Mouse (Mus musculus) kidney, postnatal 0 days (tissue): ENCODE data around the gene Rpap3. TPM values are rescaled to one million over a fixed set of nuclear protein-coding genes. Genes with fewer than 3 reads are reported as not detected.

ENCODE experiments used
- ATAC-seq: fragments of 200-750 bp; cut with Nextera tagmentation; replicated peaks from 2 replicates; pipeline ENCODE4 v1.8.0; 2017; ENCODE audit warnings: low read depth, moderate number of reproducible peaks, moderate TSS enrichment, moderate library complexity; ENCODE audit not compliant: low FRiP score
- DNase-seq: peaks from one replicate; pipeline ENCODE4 v3.0.0-alpha.2; 2016; ENCODE audit warnings: low spot score
- H3K27ac ChIP-seq: fragments of 300-500 bp; sonication (generic); 2 replicates; pipeline ENCODE4 v1.5.1; 2014; ENCODE audit warnings: mild to moderate bottlenecking
- H3K27me3 ChIP-seq: fragments of 300-500 bp; sonication (generic); 2 replicates; pipeline ENCODE4 v1.6.1; 2014; ENCODE audit warnings: low read length, mixed read lengths; ENCODE audit not compliant: insufficient read depth
- H3K36me3 ChIP-seq: fragments of 300-500 bp; sonication (generic); 2 replicates; pipeline ENCODE4 v1.6.1; 2014; ENCODE audit warnings: low read length, mixed read lengths; ENCODE audit not compliant: insufficient read depth
- H3K4me1 ChIP-seq: fragments of 300-500 bp; sonication (generic); replicated peaks from 2 replicates; pipeline ENCODE4 v1.6.1; 2014; ENCODE audit warnings: antibody characterized with exemption, low read length, mixed read lengths; ENCODE audit not compliant: insufficient read depth
- H3K4me2 ChIP-seq: fragments of 300-500 bp; sonication (generic); 2 replicates; pipeline ENCODE4 v1.6.1; 2014; ENCODE audit warnings: mild to moderate bottlenecking, low read length, moderate library complexity, mixed read lengths
- H3K4me3 ChIP-seq: fragments of 300-500 bp; sonication (generic); replicated peaks from 2 replicates; pipeline ENCODE4 v1.5.1; 2014; ENCODE audit warnings: low read depth, low read length
- H3K9ac ChIP-seq: fragments of 300-500 bp; sonication (generic); 2 replicates; pipeline ENCODE4 v1.6.1; 2014; ENCODE audit warnings: low read depth, low read length
- H3K9me3 ChIP-seq: fragments of 300-500 bp; sonication (generic); replicated peaks from 2 replicates; pipeline ENCODE4 v1.6.1; 2016; ENCODE audit warnings: low read length, inconsistent platforms, mixed read lengths
- CTCF ChIP-seq: IDR thresholded peaks from 2 replicates; pipeline ENCODE4 v1.5.1; 2016; ENCODE audit warnings: antibody characterized with exemption, low read depth, mild to moderate bottlenecking, moderate library complexity
- WGBS: fragments of 180-500 bp; shearing (Covaris S2); extraction: QIAGEN DNeasy Blood & Tissue Kit; methylation state at CpG from one replicate; pipeline ENCODE4 v1.1.7; 2014; 5-methylcytosine and 5-hydroxymethylcytosine counted together
- polyA plus RNA-seq: library from polyadenylated mRNA; unstranded; fragments of >200 nt; fragmentation: Nextera tagmentation; extraction: Ambion mirVana; gene quantifications from 2 replicates; pipeline ENCODE4 v1.2.1, GENCODE M21; 2015

The Rpap3 gene
- polyA plus RNA-seq, 1 experiment from 2014 or later: 36.3 TPM

- no peak overlapping the region for H3K27ac ChIP-seq
- H3K4me1 ChIP-seq: peaks cover 3% of the 10 kb centered on the region; the same call in 1 of the 2 replicates
Observed at GRCm38 (mm10) chr15:97749841-97750240, 44.2 kb upstream of the Rpap3 start.

GRCm38 (mm10) chr15:97749397-97749796 lies 43.8 kb upstream of the Rpap3 start:
- Histone ChIP-seq H3K27ac (no peak overlapping the region), H3K36me3 (peaks cover 29% of the 10 kb centered on the region), H3K27me3 (no peaks in the 10 kb centered on the region), H3K4me2 (no peak overlapping the region), H3K4me1 (peaks cover 3% of the 10 kb centered on the region; the same call in 1 of the 2 replicates), H3K4me3 (no peak overlapping the region), H3K9me3 (no peaks in the 10 kb centered on the region), H3K9ac (no peak overlapping the region)
- 87% methylated on average over 9 of the region's 9 CpGs for WGBS
- ATAC-seq: no peak
- no peak for TF ChIP-seq CTCF
- DNase-seq: no peak

More at GRCm38 (mm10) chr15:97749841-97750240, 44.2 kb upstream of the Rpap3 start:
- H3K9me3 ChIP-seq: no peaks in the 10 kb centered on the region
- no peak overlapping the region for H3K9ac ChIP-seq
- WGBS: 72% methylated on average over 13 of the region's 13 CpGs
- no peaks in the 10 kb centered on the region for H3K27me3 ChIP-seq
- no peak overlapping the region for H3K4me2 ChIP-seq
- no peak for DNase-seq
- TF ChIP-seq CTCF: no peak
- no peak overlapping the region for H3K4me3 ChIP-seq
- no peak for ATAC-seq
- peaks cover 29% of the 10 kb centered on the region for H3K36me3 ChIP-seq

- ATAC-seq: no peak
- peaks cover 31% of the 10 kb centered on the region for H3K36me3 ChIP-seq
Observed at GRCm38 (mm10) chr15:97748964-97749363, 43.3 kb upstream of the Rpap3 start.

GRCm38 (mm10) chr15:97748309-97748708 lies 42.7 kb upstream of the Rpap3 start:
- peaks cover 28% of the 10 kb centered on the region for H3K36me3 ChIP-seq
- H3K4me2 ChIP-seq: no peak overlapping the region
- no peaks in the 10 kb centered on the region for H3K27me3 ChIP-seq
- 71% methylated on average over 10 of the region's 10 CpGs for WGBS
- no peaks in the 10 kb centered on the region for H3K9me3 ChIP-seq
- TF ChIP-seq CTCF: no peak
- no peak for DNase-seq
- H3K4me3 ChIP-seq: no peak overlapping the region
- no peak overlapping the region for H3K27ac ChIP-seq
- H3K9ac ChIP-seq: no peak overlapping the region
- peaks cover 3% of the 10 kb centered on the region; the same call in 1 of the 2 replicates for H3K4me1 ChIP-seq
- no peak for ATAC-seq

More at GRCm38 (mm10) chr15:97748964-97749363, 43.3 kb upstream of the Rpap3 start:
- H3K4me2 ChIP-seq: no peak overlapping the region
- no peaks in the 10 kb centered on the region for H3K27me3 ChIP-seq
- DNase-seq: no peak
- WGBS: 92% methylated on average over 4 of the region's 4 CpGs
- H3K4me1 ChIP-seq: peaks cover 3% of the 10 kb centered on the region; the same call in 1 of the 2 replicates
- no peak overlapping the region for H3K27ac ChIP-seq
- no peaks in the 10 kb centered on the region for H3K9me3 ChIP-seq
- no peak overlapping the region for H3K9ac ChIP-seq
- H3K4me3 ChIP-seq: no peak overlapping the region
- TF ChIP-seq CTCF: no peak

- Histone ChIP-seq H3K4me2 (no peak overlapping the region), H3K27me3 (no peaks in the 10 kb centered on the region), H3K4me3 (no peak overlapping the region), H3K36me3 (peaks cover 28% of the 10 kb centered on the region), H3K27ac (no peak overlapping the region), H3K9me3 (no peaks in the 10 kb centered on the region), H3K4me1 (peaks cover 3% of the 10 kb centered on the region; the same call in 1 of the 2 replicates), H3K9ac (no peak overlapping the region)
- ATAC-seq: no peak
- TF ChIP-seq CTCF: no peak
- WGBS: 89% methylated on average over 4 of the region's 4 CpGs
- no peak for DNase-seq
Observed at GRCm38 (mm10) chr15:97747486-97747885, 41.9 kb upstream of the Rpap3 start.

GRCm38 (mm10) chr15:97746748-97747147 lies 41.1 kb upstream of the Rpap3 start:
- WGBS: 93% methylated on average over 24 of the region's 24 CpGs
- Histone ChIP-seq H3K27ac (no peak overlapping the region), H3K9me3 (no peaks in the 10 kb centered on the region), H3K36me3 (peaks cover 28% of the 10 kb centered on the region), H3K27me3 (no peaks in the 10 kb centered on the region), H3K4me1 (peaks cover 3% of the 10 kb centered on the region; the same call in 1 of the 2 replicates), H3K4me3 (no peak overlapping the region), H3K9ac (no peak overlapping the region), H3K4me2 (no peak overlapping the region)
- no peak for TF ChIP-seq CTCF
- DNase-seq (no peak), ATAC-seq (no peak)

GRCm38 (mm10) chr15:97746278-97746677 lies 40.7 kb upstream of the Rpap3 start:
- no peak for DNase-seq
- Histone ChIP-seq H3K9ac (no peak overlapping the region), H3K4me1 (peaks cover 3% of the 10 kb centered on the region; the same call in 1 of the 2 replicates), H3K4me2 (no peak overlapping the region), H3K4me3 (no peak overlapping the region), H3K9me3 (no peaks in the 10 kb centered on the region), H3K27me3 (no peaks in the 10 kb centered on the region), H3K27ac (no peak overlapping the region), H3K36me3 (peaks cover 28% of the 10 kb centered on the region)
- no peak for TF ChIP-seq CTCF
- WGBS: 87% methylated on average over 10 of the region's 10 CpGs
- no peak for ATAC-seq
